In the genomic region with DNA sequence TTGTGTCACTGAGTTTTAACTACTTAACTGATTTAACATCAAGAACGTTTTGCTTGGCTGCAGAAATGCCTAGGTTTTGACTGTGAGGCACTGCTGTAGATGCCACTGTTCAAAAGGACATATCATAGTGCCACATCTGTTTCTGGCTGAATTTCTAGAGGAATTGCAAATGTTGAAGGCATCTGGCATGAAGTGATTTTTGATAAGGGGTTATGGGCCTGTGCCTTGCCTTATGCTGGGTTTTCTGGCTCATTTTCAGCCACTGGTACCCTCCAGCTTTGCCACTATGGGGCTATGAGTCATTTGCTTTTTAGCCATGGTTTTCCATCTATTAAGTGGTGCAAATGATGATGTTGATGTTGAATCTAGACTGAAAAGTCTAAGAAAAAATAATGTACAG, we compare ENCODE assay signal across 19 mouse cellular contexts.
A peak's percentile ranks its signal among the peaks of the same experiment; 100 is the strongest.
DNase-seq lines count a peak whose midpoint lies in the region; ATAC-seq lines count a peak whose summit lies in the region.
"Had no signal": no experiment of that assay in that cellular context is flagged by ENCODE, and none has a peak within 500 bp of the region (broad histone marks: within the 10 kb centered on the region; RNA-seq: fewer than 3 reads in every experiment).

No protein-coding gene starts in this region.

- DNase-seq in adrenal gland, adult 2 months: peak; percentile 42
- DNase-seq in adrenal gland, postnatal 10 days: no peak
- DNase-seq in 3T3-L1 (ENCODE audit: low read depth, low spot score) (peak; percentile 52), MN1 (ENCODE audit: low spot score) (peak; percentile 72)
- DNase-seq in neural tube, embryonic 10.5 days (ENCODE audit: extremely low spot score, low spot score): no peak
- DNase-seq: adrenal gland, postnatal 25 days; B cell, adult 2 months; cerebellum, adult 11 months; cerebellum, adult 18-20 months; cerebellum, adult 8-10 months; cerebellum, adult 9-11 months; cerebellum, postnatal 14 days; cerebellum, postnatal 36 days; embryo, embryonic 11 days; forebrain, postnatal 0 days had no signal

- ATAC-seq in megakaryocyte progenitor cell, adult 5-6 weeks (replicated peaks; ENCODE audit: poor library complexity): no peak
- ATAC-seq: CD4-positive, CD25-positive, alpha-beta regulatory T cell, adult 4 months; forebrain, embryonic 13.5 days; forebrain, embryonic 15.5 days; forebrain, postnatal 0 days had no signal

Comparison
In these comparisons a context has a peak if more than half of its experiments do, and no peak if none do; other contexts are left out.
1. DNase-seq: peak in adrenal gland, adult 2 months (single experiment), 3T3-L1 (single experiment) and MN1 (single experiment); none in adrenal gland, postnatal 10 days (single experiment) and neural tube, embryonic 10.5 days (single experiment).